Mouse (Mus musculus): ENCODE results near the gene Diras2. TPM values are rescaled to one million over a fixed set of nuclear protein-coding genes. Genes with fewer than 3 reads are reported as not detected.

Diras2 gene
- polyA plus RNA-seq, 1 experiment from 2014 or later = 0.99 TPM

- no peaks in the 10 kb centered on the region for H3K9me3 ChIP-seq (replicated peaks; ENCODE audit: control insufficient read depth, low read length)
- no peak overlapping the region for H3K4me2 ChIP-seq
Measured at GRCm38 (mm10) chr13:52454708-52455250, 76.3 kb downstream of the Diras2 start.

More at GRCm38 (mm10) chr13:52454708-52455250, 76.3 kb downstream of the Diras2 start:
- no peak for ATAC-seq (replicated peaks; ENCODE audit: insufficient number of reproducible peaks, low FRiP score, low TSS enrichment)
- Histone ChIP-seq H3K9ac (ENCODE audit: low read depth, low read length) (no peak overlapping the region), H3K4me1 (ENCODE audit: control insufficient read depth, insufficient read depth, low read length) (no peaks in the 10 kb centered on the region; the same call in 1 of the 2 replicates), H3K36me3 (ENCODE audit: control insufficient read depth, insufficient read depth, low read length) (no peaks in the 10 kb centered on the region), H3K27me3 (ENCODE audit: control insufficient read depth, insufficient read depth, low read length) (no peaks in the 10 kb centered on the region), H3K27ac (ENCODE audit: low read depth, low read length) (no peak overlapping the region), H3K4me3 (ENCODE audit: low read depth, low read length) (no peak overlapping the region)
- WGBS (ENCODE audit: insufficient replicate concordance) = 75% methylated on average over 11 of the region's 11 CpGs

Other genes starting within 250 kb of the Diras2 start
- 6.4 and 8.3 TPM in 2 replicates for gene Syk, start 51.9 kb upstream of the Diras2 start, polyA plus RNA-seq (2014; fragmentation: Nextera tagmentation; extraction: Ambion mirVana)